ENCODE assay signal across 16 mouse cellular contexts in genomic region chr3:123150523-123151135, GRCm38 (mm10).
A peak's percentile ranks its signal among the peaks of the same experiment; 100 is the strongest.
DNase-seq lines count a peak whose midpoint lies in the region; ATAC-seq and TF ChIP-seq lines count a peak whose summit lies in the region.
"Had no signal": no experiment of that assay in that cellular context is flagged by ENCODE, and none has a peak within 500 bp of the region (broad histone marks: within the 10 kb centered on the region; RNA-seq: fewer than 3 reads in every experiment).

No protein-coding gene starts in this region.

- WGBS in intestine, embryonic 14.5 days: 53% methylated on average over 8 of the region's 8 CpGs
- WGBS in intestine, postnatal 0 days: 57% methylated on average over 8 of the region's 8 CpGs
- 54% methylated on average over 8 of the region's 8 CpGs for WGBS in stomach, embryonic 15.5 days
- 85% methylated on average over 8 of the region's 8 CpGs for WGBS in hindbrain, postnatal 0 days

- ATAC-seq in intestine, embryonic 14.5 days (replicated peaks; ENCODE audit: low FRiP score, low TSS enrichment, low read depth): no peak
- ATAC-seq in intestine, postnatal 0 days: no peak
- peak; percentile 57; the same call in 1 of the 2 replicates for ATAC-seq in common myeloid progenitor, adult 5-6 weeks (replicated peaks; ENCODE audit: low read depth, poor library complexity, severe bottlenecking)
- no peak for ATAC-seq in stomach, embryonic 15.5 days (ENCODE audit: insufficient read depth, low FRiP score, low read depth)
- ATAC-seq in hindbrain, postnatal 0 days: no peak

- no peak overlapping the region for H3K9ac ChIP-seq in intestine, embryonic 14.5 days (ENCODE audit: low read length)
- H3K9ac ChIP-seq in intestine, postnatal 0 days (ENCODE audit: low read depth, low read length): no peak overlapping the region
- H3K9ac ChIP-seq in stomach, embryonic 15.5 days: no peak overlapping the region
- no peak overlapping the region for H3K9ac ChIP-seq in hindbrain, postnatal 0 days (replicated peaks; ENCODE audit: low read length)
- H3K9ac ChIP-seq: hindbrain, embryonic 15.5 days; limb, embryonic 15.5 days had no signal

- peak; percentile 19 to 35 for DNase-seq in frontal cortex, postnatal 36 days (ENCODE audit: low spot score in 2 of 2)
- DNase-seq in frontal cortex, postnatal 14 days (ENCODE audit: low spot score in 2 of 2): no peak
- no peak for DNase-seq in intestine, embryonic 14.5 days (ENCODE audit: low spot score)
- no peak for DNase-seq in hindbrain, postnatal 0 days (ENCODE audit: low spot score)
- DNase-seq in T-cell, adult 2 months (ENCODE audit: low spot score): no peak
- DNase-seq: adrenal gland, adult 8-10 months; cerebellum, postnatal 14 days; gastrocnemius, postnatal 10 days; lung, adult 18-20 months; retina, postnatal 1 day had no signal

- no peak overlapping the region for H3K4me2 ChIP-seq in intestine, embryonic 14.5 days (ENCODE audit: low read length)
- H3K4me2 ChIP-seq in intestine, postnatal 0 days (replicated peaks; ENCODE audit: low read depth): no peak overlapping the region
- no peak overlapping the region for H3K4me2 ChIP-seq in stomach, embryonic 15.5 days
- no peak overlapping the region for H3K4me2 ChIP-seq in hindbrain, postnatal 0 days (ENCODE audit: low read depth, low read length)
- H3K4me2 ChIP-seq: hindbrain, embryonic 15.5 days; limb, embryonic 15.5 days had no signal

- no peaks in the 10 kb centered on the region for H3K36me3 ChIP-seq in intestine, embryonic 14.5 days (ENCODE audit: control insufficient read depth, insufficient read depth, low read length)
- no peaks in the 10 kb centered on the region for H3K36me3 ChIP-seq in intestine, postnatal 0 days (ENCODE audit: control insufficient read depth, insufficient read depth)
- no peaks in the 10 kb centered on the region for H3K36me3 ChIP-seq in stomach, embryonic 15.5 days
- no peaks in the 10 kb centered on the region for H3K36me3 ChIP-seq in hindbrain, postnatal 0 days (ENCODE audit: insufficient read depth, low read length)
- H3K36me3 ChIP-seq: forebrain, embryonic 10.5 days; hindbrain, embryonic 15.5 days; limb, embryonic 15.5 days had no signal

- no peak overlapping the region for H3K4me3 ChIP-seq in intestine, embryonic 14.5 days (ENCODE audit: low read depth, low read length)
- no peak overlapping the region for H3K4me3 ChIP-seq in intestine, postnatal 0 days (ENCODE audit: low read depth, low read length)
- no peak overlapping the region for H3K4me3 ChIP-seq in stomach, embryonic 15.5 days (replicated peaks)
- H3K4me3 ChIP-seq in hindbrain, postnatal 0 days (ENCODE audit: low read length): no peak overlapping the region
- H3K4me3 ChIP-seq: forebrain, embryonic 10.5 days; hindbrain, embryonic 15.5 days; limb, embryonic 15.5 days had no signal

- H3K9me3 ChIP-seq in intestine, embryonic 14.5 days (ENCODE audit: control insufficient read depth, low read length): no peaks in the 10 kb centered on the region
- no peaks in the 10 kb centered on the region for H3K9me3 ChIP-seq in intestine, postnatal 0 days (ENCODE audit: control insufficient read depth)
- no peaks in the 10 kb centered on the region for H3K9me3 ChIP-seq in stomach, embryonic 15.5 days
- no peaks in the 10 kb centered on the region for H3K9me3 ChIP-seq in hindbrain, postnatal 0 days (ENCODE audit: low read length)
- H3K9me3 ChIP-seq: forebrain, embryonic 10.5 days; hindbrain, embryonic 15.5 days; limb, embryonic 15.5 days had no signal

- peak overlapping the region; percentile 65 for H3K27ac ChIP-seq in intestine, embryonic 14.5 days (ENCODE audit: low read depth)
- no peak overlapping the region for H3K27ac ChIP-seq in intestine, postnatal 0 days (ENCODE audit: low read depth, low read length)
- H3K27ac ChIP-seq in stomach, embryonic 15.5 days: peak overlapping the region; percentile 54
- no peak overlapping the region for H3K27ac ChIP-seq in hindbrain, postnatal 0 days
- H3K27ac ChIP-seq: forebrain, embryonic 10.5 days; hindbrain, embryonic 15.5 days; limb, embryonic 15.5 days had no signal

- H3K27me3 ChIP-seq in intestine, embryonic 14.5 days (replicated peaks; ENCODE audit: control insufficient read depth, insufficient read depth, low read length): no peaks in the 10 kb centered on the region
- H3K27me3 ChIP-seq in intestine, postnatal 0 days (replicated peaks; ENCODE audit: control insufficient read depth, insufficient read depth, low read length): no peaks in the 10 kb centered on the region
- no peaks in the 10 kb centered on the region for H3K27me3 ChIP-seq in stomach, embryonic 15.5 days (replicated peaks)
- no peaks in the 10 kb centered on the region for H3K27me3 ChIP-seq in hindbrain, postnatal 0 days (ENCODE audit: insufficient read depth, low read length)
- H3K27me3 ChIP-seq: hindbrain, embryonic 15.5 days; limb, embryonic 15.5 days had no signal

- TF ChIP-seq CTCF in intestine, postnatal 0 days (IDR thresholded peaks at IDR 0.05; ENCODE audit: low read depth): no peak
- no peak for TF ChIP-seq CTCF in hindbrain, postnatal 0 days (IDR thresholded peaks at IDR 0.05; ENCODE audit: low read depth)

- H3K4me1 ChIP-seq in intestine, embryonic 14.5 days (replicated peaks; ENCODE audit: control insufficient read depth, insufficient read depth, low read length): peaks cover 13% of the 10 kb centered on the region
- no peaks in the 10 kb centered on the region for H3K4me1 ChIP-seq in intestine, postnatal 0 days (replicated peaks; ENCODE audit: control insufficient read depth, insufficient read depth, low read length)
- H3K4me1 ChIP-seq in stomach, embryonic 15.5 days: peaks cover 4% of the 10 kb centered on the region
- H3K4me1 ChIP-seq in hindbrain, postnatal 0 days (ENCODE audit: insufficient read depth, low read length): no peaks in the 10 kb centered on the region
- H3K4me1 ChIP-seq: forebrain, embryonic 10.5 days; hindbrain, embryonic 15.5 days had no signal

Comparison
In these comparisons a context has a peak if more than half of its experiments do, and no peak if none do; other contexts are left out.
1. DNase-seq: peak in frontal cortex, postnatal 36 days (2 of 2); none in frontal cortex, postnatal 14 days (0 of 2), intestine, embryonic 14.5 days (single experiment), hindbrain, postnatal 0 days (single experiment) and T-cell, adult 2 months (single experiment).
2. H3K27ac ChIP-seq: peak in intestine, embryonic 14.5 days (single experiment) and stomach, embryonic 15.5 days (single experiment); none in intestine, postnatal 0 days (single experiment) and hindbrain, postnatal 0 days (single experiment).